Mouse (Mus musculus): Measurements from ENCODE around the gene Lama1.

- no peak for TF ChIP-seq POLR2A (IDR thresholded peaks at IDR 0.05; ENCODE audit: control insufficient read depth, extremely low read depth, insufficient read depth, low read length, poor library complexity)
- no peak for TF ChIP-seq CTCF (IDR thresholded peaks at IDR 0.05; ENCODE audit: borderline replicate concordance, control insufficient read depth, extremely low read depth, insufficient read depth, low read length, poor library complexity)
Observed at GRCm38 (mm10) chr17:67861080-67861630, 164.1 kb downstream of the Lama1 start.

Data from thymus, adult 2 months (tissue).